Mouse (Mus musculus) lung, postnatal 0 days (tissue): ENCODE measurements around the gene Hsp90b1. TPM values are rescaled to one million over a fixed set of nuclear protein-coding genes. Genes with fewer than 3 reads are reported as not detected.
"Not testable (repeated sequence)": the region's sequence is repeated elsewhere in the genome, so short reads cannot be mapped to it uniquely, and the experiment has no call there.

Experiments
- ATAC-seq: fragments of 200-750 bp; cut with Nextera tagmentation; 2 replicates; pipeline ENCODE4 v1.8.0; 2017; ENCODE audit warnings: moderate library complexity
- DNase-seq: peaks from one replicate; pipeline ENCODE4 v3.0.0-alpha.2; 2016; ENCODE audit warnings: low spot score
- H3K27ac ChIP-seq: fragments of 300-500 bp; sonication (generic); 2 replicates; pipeline ENCODE4 v1.5.1; 2014; ENCODE audit warnings: antibody characterized with exemption, mild to moderate bottlenecking, low read length, mixed read lengths
- H3K27me3 ChIP-seq: fragments of 300-500 bp; sonication (generic); replicated peaks from 2 replicates; pipeline ENCODE4 v1.6.1; 2014; ENCODE audit warnings: low read length, mixed read lengths; ENCODE audit not compliant: insufficient read depth
- H3K36me3 ChIP-seq: fragments of 300-500 bp; sonication (generic); 2 replicates; pipeline ENCODE4 v1.6.1; 2014; ENCODE audit warnings: low read length, mixed read lengths; ENCODE audit not compliant: insufficient read depth
- H3K4me1 ChIP-seq: fragments of 300-500 bp; sonication (generic); 2 replicates; pipeline ENCODE4 v1.6.1; 2014; ENCODE audit warnings: antibody characterized with exemption, low read depth, low read length, mixed read lengths; ENCODE audit not compliant: insufficient read depth
- H3K4me2 ChIP-seq: fragments of 300-500 bp; sonication (generic); replicated peaks from 2 replicates; pipeline ENCODE4 v1.6.1; 2014; ENCODE audit warnings: low read depth, mild to moderate bottlenecking, low read length, moderate library complexity, mixed read lengths
- H3K4me3 ChIP-seq: fragments of 300-500 bp; sonication (generic); 2 replicates; pipeline ENCODE4 v1.5.1; 2014; ENCODE audit warnings: low read depth, low read length
- H3K9ac ChIP-seq: fragments of 300-500 bp; sonication (generic); replicated peaks from 2 replicates; pipeline ENCODE4 v1.6.1; 2014; ENCODE audit warnings: low read depth, mild to moderate bottlenecking
- H3K9me3 ChIP-seq: fragments of 300-500 bp; sonication (generic); 2 replicates; pipeline ENCODE4 v1.6.1; 2016; ENCODE audit warnings: low read length, mixed read lengths
- CTCF ChIP-seq: IDR thresholded peaks from 2 replicates; pipeline ENCODE4 v1.5.1; 2016; ENCODE audit warnings: antibody characterized with exemption, mild to moderate bottlenecking
- EP300 ChIP-seq: IDR thresholded peaks from 2 replicates; pipeline ENCODE4 v1.6.1; 2016; ENCODE audit warnings: antibody characterized with exemption, mild to moderate bottlenecking, control low read depth
- WGBS: fragments of 180-500 bp; shearing (Covaris S2); extraction: QIAGEN DNeasy Blood & Tissue Kit; methylation state at CpG from one replicate; pipeline ENCODE4 v1.1.7; 2014; 5-methylcytosine and 5-hydroxymethylcytosine counted together
- polyA plus RNA-seq: library from polyadenylated mRNA; unstranded; fragments of >200 nt; fragmentation: Nextera tagmentation; extraction: Ambion mirVana; gene quantifications from 2 replicates; pipeline ENCODE4 v1.2.1, GENCODE M21; 2015

Hsp90b1 gene
- polyA plus RNA-seq, 1 experiment from 2014 or later: 283 TPM

DNA sequence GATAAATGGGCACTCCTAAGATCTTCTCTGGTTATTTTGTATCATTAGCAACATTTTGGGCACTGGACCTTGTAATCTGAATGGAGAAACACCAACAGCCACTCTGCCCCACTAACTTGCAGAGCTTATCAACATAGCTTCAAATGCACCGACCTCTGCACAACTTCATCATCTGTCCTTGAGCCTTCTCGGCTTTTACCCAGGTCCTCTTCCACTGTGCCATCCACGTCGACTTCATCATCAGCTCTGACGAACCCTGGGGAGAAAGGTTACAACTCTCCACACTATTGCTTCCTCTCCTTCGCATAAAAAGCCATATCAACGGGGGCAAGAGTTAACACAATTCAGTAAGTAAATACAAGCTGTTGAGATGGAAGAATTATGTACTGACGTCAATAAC lies 1.2 kb downstream of the Hsp90b1 start:
- Histone ChIP-seq H3K4me1 (peaks cover 5% of the 10 kb centered on the region; the same call in 1 of the 2 replicates), H3K9me3 (no peaks in the 10 kb centered on the region), H3K27me3 (no peaks in the 10 kb centered on the region), H3K9ac (peak overlapping the region; percentile 67; the same call in 1 of the 2 replicates), H3K36me3 (peaks cover 14% of the 10 kb centered on the region), H3K4me2 (peak overlapping the region; percentile 69), H3K4me3 (peak overlapping the region; percentile 70), H3K27ac (peak overlapping the region; percentile 95; the same call in 1 of the 2 replicates)
- WGBS: under 1% methylated on average over 8 of the region's 8 CpGs
- ATAC-seq (no peak), DNase-seq (no peak)
- TF ChIP-seq CTCF (no peak), EP300 (0 out of 2 replicates have a peak, but pooled peaks have one; percentile 26)

DNA sequence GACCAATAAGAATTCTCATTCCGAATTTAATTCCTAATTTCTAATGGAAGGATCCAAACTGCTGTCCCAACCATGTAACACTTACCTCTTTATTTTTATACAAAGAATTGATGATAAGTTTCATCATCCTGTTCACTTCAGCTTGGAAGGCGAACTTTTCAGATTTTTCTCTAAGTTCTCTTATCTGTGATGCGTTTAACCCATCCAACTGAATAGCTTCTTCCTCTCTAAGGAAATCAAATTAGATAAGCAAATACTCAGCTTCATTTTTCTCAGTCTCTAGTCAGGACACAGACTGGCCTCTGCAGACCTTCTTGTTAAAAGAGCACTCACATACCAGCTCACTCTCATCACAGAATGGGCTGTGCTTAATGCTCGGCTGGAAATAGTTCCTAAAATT lies 1.9 kb downstream of the Hsp90b1 start:
- no peak for DNase-seq
- no peak overlapping the region for H3K9ac ChIP-seq
- TF ChIP-seq CTCF: no peak
- no peak overlapping the region for H3K4me3 ChIP-seq
- ATAC-seq: no peak
- H3K27ac ChIP-seq: no peak overlapping the region
- peaks cover 5% of the 10 kb centered on the region; the same call in 1 of the 2 replicates for H3K4me1 ChIP-seq
- WGBS: 45% methylated on average over 4 of the region's 4 CpGs
- no peaks in the 10 kb centered on the region for H3K27me3 ChIP-seq
- no peaks in the 10 kb centered on the region for H3K9me3 ChIP-seq
- H3K4me2 ChIP-seq: no peak overlapping the region; the same call in 1 of the 2 replicates
- H3K36me3 ChIP-seq: peaks cover 18% of the 10 kb centered on the region

DNA sequence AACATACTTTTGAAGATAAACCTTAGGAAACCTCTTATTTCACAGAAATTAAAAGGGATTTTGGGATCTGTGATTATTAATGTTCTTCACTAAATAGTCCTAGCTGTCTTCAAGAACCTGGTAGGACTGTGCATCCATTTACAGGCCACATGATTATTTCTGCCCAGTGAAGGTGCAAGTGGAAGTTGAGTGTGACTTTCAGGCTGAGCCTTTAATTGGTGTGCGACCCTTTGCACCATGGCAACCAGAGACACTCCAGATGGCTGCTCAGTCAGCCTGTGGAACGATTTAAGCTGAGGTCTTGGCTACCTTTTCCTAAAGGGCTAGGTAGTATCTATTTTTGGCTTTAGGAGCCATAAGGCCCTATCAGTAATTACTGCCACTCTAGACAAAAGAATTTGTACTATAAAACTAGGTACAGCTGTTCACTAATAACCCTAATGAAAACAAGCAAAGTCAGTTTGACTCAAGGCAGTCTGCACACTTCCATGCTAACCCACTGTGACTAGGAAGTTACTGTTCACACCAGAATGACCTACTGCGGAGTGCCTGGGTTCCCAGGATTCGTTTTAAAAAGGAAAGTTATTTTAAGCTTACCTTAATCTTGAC lies 2.9 kb downstream of the Hsp90b1 start:
- ATAC-seq (no peak), DNase-seq (no peak)
- Histone ChIP-seq H3K27ac (no peak overlapping the region), H3K9ac (0 out of 2 replicates have a peak overlapping the region, but pooled peaks have one; percentile 8), H3K36me3 (peaks cover 27% of the 10 kb centered on the region), H3K4me3 (no peak overlapping the region), H3K9me3 (no peaks in the 10 kb centered on the region), H3K4me1 (peaks cover 5% of the 10 kb centered on the region; the same call in 1 of the 2 replicates), H3K27me3 (no peaks in the 10 kb centered on the region), H3K4me2 (no peak overlapping the region)
- TF ChIP-seq CTCF (no peak), EP300 (no peak)
- 46% methylated on average over 4 of the region's 4 CpGs for WGBS

DNA sequence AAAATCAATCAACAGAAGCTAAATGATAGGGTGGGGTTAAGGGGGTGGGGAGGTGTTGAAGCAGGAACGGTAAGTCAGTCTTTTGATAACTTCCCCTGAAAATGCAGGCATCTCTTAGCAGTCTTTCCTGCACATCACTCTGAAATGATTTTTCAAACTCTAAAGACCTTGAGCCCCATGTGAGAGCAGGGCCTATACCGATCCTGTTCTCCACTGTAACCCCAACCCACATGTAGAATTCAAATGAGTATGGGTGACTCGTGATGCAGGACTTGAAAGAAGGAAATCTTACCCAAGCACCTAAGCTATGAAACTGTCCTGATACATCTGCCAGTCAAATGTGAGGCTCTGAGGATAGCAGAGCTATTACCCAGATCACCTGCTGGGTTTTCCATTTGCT lies 4.3 kb downstream of the Hsp90b1 start:
- no peaks in the 10 kb centered on the region for H3K27me3 ChIP-seq
- H3K4me3 ChIP-seq: no peak overlapping the region
- TF ChIP-seq EP300 (no peak), CTCF (no peak)
- peaks cover 5% of the 10 kb centered on the region; the same call in 1 of the 2 replicates for H3K4me1 ChIP-seq
- H3K4me2 ChIP-seq: no peak overlapping the region
- no peak overlapping the region for H3K9ac ChIP-seq
- H3K36me3 ChIP-seq: peaks cover 28% of the 10 kb centered on the region
- H3K9me3 ChIP-seq: no peaks in the 10 kb centered on the region
- ATAC-seq (no peak), DNase-seq (no peak)
- WGBS: 47% methylated on average over 3 of the region's 3 CpGs
- H3K27ac ChIP-seq: no peak overlapping the region

DNA sequence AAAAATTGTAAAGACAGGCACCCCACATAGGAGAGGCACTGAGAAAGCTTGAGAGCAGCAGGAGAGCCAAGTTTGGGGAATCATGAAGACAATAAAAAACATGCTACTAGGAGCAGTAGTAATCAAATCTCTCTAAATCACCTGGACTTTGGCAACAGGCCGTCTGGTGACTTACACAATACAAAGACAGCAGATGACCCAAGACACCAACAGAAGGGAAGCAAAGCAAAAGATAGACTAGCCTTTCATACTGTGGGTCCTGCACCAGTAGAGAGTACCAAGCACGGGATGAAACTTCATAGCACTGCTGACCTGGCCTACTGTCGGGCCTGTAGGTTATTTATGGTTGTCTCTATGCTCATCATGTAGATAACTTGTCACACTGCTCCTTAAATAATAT lies 5.1 kb downstream of the Hsp90b1 start:
- Histone ChIP-seq H3K27ac (no peak overlapping the region), H3K4me1 (peaks cover 5% of the 10 kb centered on the region; the same call in 1 of the 2 replicates), H3K4me2 (no peak overlapping the region), H3K9me3 (no peaks in the 10 kb centered on the region), H3K27me3 (no peaks in the 10 kb centered on the region), H3K36me3 (peaks cover 35% of the 10 kb centered on the region), H3K9ac (no peak overlapping the region), H3K4me3 (no peak overlapping the region)
- DNase-seq (no peak), ATAC-seq (no peak)
- 52% methylated on average over 3 of the region's 3 CpGs for WGBS
- no peak for TF ChIP-seq CTCF
- TF ChIP-seq EP300: no peak

DNA sequence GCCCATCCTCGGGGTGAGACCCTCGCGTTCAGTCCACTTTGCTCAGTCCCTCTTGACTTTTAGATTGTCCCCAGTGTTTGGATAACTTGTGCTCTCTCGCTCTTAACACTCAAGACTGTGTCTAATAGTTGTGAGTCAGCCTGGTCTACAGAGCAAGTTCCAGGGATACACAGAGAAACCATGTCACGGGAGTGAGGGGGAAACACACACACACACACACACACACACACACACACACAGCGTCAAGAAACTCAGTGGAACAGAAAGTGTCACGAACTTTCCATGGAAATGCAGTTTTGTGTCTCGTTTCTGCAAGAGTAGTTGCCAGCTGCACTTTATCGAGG lies 19.3 kb downstream of the Hsp90b1 start:
- 16% methylated on average over 8 of the region's 9 CpGs for WGBS
- peak overlapping the region; percentile 67; the same call in 1 of the 2 replicates for H3K9ac ChIP-seq
- H3K9me3 ChIP-seq, ATAC-seq, H3K36me3 ChIP-seq, H3K4me1 ChIP-seq, DNase-seq, H3K27me3 ChIP-seq, H3K27ac ChIP-seq: not testable (repeated sequence)
- H3K4me3 ChIP-seq: peak overlapping the region; percentile 45
- H3K4me2 ChIP-seq: peak overlapping the region; percentile 74
